Mouse (Mus musculus): ENCODE data around the gene Scamp4.

DNA sequence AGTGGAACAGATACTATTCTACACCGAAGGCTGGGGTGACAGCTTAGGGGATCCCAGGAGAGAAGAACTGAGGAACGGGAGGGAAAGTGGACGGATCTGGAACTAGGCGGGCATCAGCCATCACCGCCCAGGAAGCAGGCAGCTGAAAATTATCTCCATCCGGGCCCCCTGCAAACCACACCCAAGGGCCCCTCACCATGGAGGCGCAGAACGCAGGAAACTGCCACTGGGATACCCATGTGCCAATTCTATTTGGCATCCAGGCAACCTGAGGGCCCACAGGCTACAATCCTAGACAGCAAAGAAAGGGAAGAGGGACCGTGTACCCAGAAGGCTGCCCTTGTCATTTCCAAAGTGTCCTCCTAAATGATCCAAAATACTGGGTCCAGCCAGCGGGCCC lies 32.3 kb upstream of the Scamp4 start:
- no peak for TF ChIP-seq CTCF (IDR thresholded peaks at IDR 0.05; ENCODE audit: extremely low read depth, insufficient read depth, insufficient read length, insufficient replicate concordance)
- TF ChIP-seq POLR2A (IDR thresholded peaks at IDR 0.05; ENCODE audit: low read depth, low read length): no peak
